Mouse (Mus musculus) gastrocnemius, postnatal 14 days (tissue): ENCODE data around the gene Alg3. TPM values are rescaled to one million over a fixed set of nuclear protein-coding genes. Genes with fewer than 3 reads are reported as not detected.
A peak's percentile ranks its signal among the peaks of the same experiment; 100 is the strongest.

Source experiments
- DNase-seq: peaks from one replicate; pipeline ENCODE4 v3.0.0; 2021; ENCODE audit warnings: mixed read lengths
- intact Hi-C: fragments of 180-260 bp; cut with DNase I; formaldehyde crosslinking; loops from one replicate; pipeline ENCODE4 v1.15.1; 2025; ENCODE audit warnings: low total_unique reads
- long read RNA-seq, 2 experiments: library from polyadenylated mRNA; stranded (forward); transcript quantifications; one replicate each; pipeline ENCODE4 v2.0.0; 2021
- total RNA-seq, 2 experiments: library from RNA; stranded (reverse); gene quantifications; 2 replicates each; pipeline ENCODE4 v1.2.3; 2021

The Alg3 gene
- 10 to 100 TPM; 12.0 to 15.2 TPM for total RNA-seq
- long read RNA-seq, experiment 1, transcript Alg3-201 (9 exons, 1,451 nt) = major isoform, 16 of 22 reads
- long read RNA-seq, experiment 1, partial matches to known transcripts = 1 of 22 reads
- long read RNA-seq, experiment 1, other reads (novel, unspliced or antisense) = 2 of 22 reads
- long read RNA-seq, experiment 2, transcript Alg3-201 (9 exons, 1,451 nt) = major isoform, 14 of 17 reads
- long read RNA-seq, experiment 2, partial matches to known transcripts = 0 of 17 reads
- long read RNA-seq, experiment 2, other reads (novel, unspliced or antisense) = 1 of 17 reads

DNA sequence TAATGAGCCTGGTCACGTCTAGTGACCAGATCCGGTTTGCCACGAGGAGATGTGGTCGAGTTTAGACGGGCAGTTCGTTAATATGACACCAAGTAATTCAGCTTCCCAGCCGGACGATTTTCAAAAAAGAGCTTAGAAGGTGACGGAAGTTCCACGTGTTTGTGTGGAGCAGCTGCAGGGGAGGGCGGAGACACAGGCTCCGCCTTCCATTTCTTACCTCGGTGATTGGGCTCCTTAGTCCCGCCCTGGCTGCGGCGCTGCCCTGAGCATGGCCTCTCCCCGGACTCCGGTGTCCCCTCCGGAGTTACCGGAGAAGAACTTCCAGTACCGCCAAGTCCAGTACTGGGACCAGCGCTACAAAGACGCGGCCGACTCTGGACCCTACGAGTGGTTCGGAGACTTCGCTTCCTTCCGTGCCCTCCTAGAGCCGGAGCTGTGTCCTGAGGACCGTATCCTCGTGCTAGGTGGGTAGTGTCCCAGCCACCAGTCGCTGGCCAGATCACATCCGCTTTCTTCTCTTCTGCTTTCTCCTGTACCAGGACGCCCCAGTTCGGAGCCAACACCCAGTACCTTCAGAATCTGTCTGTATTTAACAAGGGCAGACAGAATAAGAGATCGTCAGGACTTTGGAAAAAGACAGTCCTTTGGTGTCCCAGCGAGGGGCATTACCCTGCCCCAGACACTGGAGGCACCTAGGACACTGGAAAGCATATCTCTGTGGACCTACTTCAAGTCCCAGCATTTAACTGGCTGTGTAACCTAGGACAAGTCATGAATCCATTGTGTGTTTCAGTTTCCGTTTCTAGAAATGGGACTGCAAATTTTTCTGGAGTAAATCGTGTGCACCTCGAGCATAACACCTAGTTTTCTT lies at the start of gene Alg3, which contains the start of the genes Eef1akmt4 and Gm49333:
TSS of gene Alg3 (minus strand) at position 379 of the 871 bp plus-strand sequence.
TSS of gene Eef1akmt4 (plus strand) at position 237 of the 871 bp plus-strand sequence.
TSS of gene Gm49333 (plus strand) at position 254 of the 871 bp plus-strand sequence.
- intact Hi-C loops = no loop called here
- peak; percentile 90 for DNase-seq

DNA sequence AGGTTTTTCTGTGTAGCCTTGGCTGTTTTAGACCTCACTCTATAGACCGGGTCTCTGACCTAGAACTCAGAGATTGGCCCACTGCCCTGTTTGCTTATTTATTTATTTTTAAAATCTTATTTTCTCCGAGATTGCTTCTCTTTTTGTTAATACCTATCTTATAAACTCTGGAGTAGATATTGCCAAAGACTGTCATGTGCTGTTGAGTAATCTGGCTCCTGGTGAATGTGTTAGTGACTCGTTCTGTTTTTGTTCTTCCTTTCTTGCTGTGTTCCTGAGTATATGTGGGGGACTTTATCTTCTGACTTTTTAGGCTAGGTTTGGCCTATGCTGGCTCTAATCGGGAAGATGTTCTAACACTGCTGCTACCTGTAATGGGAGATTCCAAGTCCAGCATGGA lies 46.1 kb upstream of the Alg3 start:
- intact Hi-C loops = no loop called here
- DNase-seq = no peak

GRCm38 (mm10) chr16:20653315-20653714 lies 41.8 kb upstream of the Alg3 start:
- DNase-seq = no peak
- intact Hi-C loops = no loop called here

- no peak for DNase-seq
- intact Hi-C loops = no loop called here
Observed at GRCm38 (mm10) chr16:20651947-20652310, 40.4 kb upstream of the Alg3 start.

DNA sequence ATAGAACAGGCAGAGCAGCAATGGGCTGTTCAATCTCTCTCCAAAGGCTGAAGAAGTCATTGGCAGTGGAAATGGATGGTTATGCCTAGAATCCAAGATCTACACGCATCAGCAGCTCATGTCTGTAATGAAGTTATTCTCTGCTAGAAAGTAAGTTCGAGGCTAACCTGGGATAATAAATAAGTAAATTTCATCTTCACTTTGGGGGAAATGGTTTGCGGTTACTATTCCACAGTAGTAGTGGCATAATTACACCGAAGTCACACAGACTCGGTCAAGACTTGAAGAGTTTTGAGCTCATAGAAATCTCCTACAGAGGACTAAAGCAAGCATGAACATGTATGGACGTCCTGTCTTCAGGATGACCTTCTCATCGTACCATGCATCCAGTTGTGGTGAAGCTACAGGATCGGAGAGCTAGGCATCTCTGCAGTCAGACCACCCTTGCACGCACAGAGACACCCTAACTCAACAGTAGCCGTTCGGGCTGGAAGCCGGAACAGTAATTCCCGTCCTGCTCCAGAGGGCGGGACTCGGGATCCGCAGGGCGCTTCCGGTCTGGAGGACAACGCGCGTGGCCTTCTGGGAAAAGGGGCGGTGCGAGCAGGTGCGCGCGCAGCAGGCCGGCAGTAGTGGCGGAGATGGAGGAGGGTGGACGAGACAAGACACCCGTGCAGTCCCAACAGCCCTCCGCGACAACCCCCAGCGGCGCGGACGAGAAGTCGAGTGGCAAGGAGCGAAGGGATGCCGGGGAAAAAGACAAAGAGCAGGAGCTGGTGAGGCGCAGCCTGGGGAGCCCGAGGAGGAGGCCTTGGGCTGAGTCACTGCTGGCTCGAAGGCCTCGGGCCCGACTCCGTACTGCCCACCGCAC lies 39.8 kb upstream of the Alg3 start, which contains the start of gene Psmd2:
TSS of gene Psmd2 (plus strand) at position 577 of the 871 bp plus-strand sequence.
- intact Hi-C loops = no loop called here

GRCm38 (mm10) chr16:20643911-20644310 lies 32.4 kb upstream of the Alg3 start:
- no peak for DNase-seq
- intact Hi-C loops = loop anchor here (5.0 kb wide), 1 partner anchor 137 kb away; no protein-coding TSS in a partner anchor

More for the DNA sequence above, 39.8 kb upstream of the Alg3 start, which contains the start of gene Psmd2:
- peak; percentile 97 for DNase-seq

GRCm38 (mm10) chr16:20642161-20642560 lies 30.6 kb upstream of the Alg3 start:
- intact Hi-C loops = loop anchor here (5.0 kb wide), 1 partner anchor 135 kb away; no protein-coding TSS in a partner anchor
- DNase-seq = peak; percentile 75

DNA sequence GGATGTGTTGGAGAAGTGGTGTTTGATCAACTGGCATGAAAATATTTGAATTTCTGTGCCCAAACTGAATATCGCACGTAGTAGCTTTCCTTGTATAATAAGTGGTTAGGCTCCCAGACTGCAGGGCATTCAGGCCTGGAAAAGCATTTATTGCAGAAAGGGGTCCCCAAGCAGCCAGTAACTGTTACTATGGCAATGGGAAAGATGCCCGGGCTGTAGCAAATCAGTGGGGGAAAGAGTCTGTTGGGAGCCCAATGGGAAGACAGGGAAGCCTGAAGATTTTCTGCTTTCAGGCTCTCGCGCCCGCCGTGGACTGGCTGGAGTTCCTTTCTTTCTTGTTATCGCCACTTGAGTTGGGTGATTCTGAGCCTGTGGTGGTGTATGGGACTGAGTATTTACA lies 26.8 kb upstream of the Alg3 start:
- no peak for DNase-seq
- intact Hi-C loops = no loop called here

- intact Hi-C loops = no loop called here
- no peak for DNase-seq
Observed at GRCm38 (mm10) chr16:20637410-20637809, 25.9 kb upstream of the Alg3 start.

DNA sequence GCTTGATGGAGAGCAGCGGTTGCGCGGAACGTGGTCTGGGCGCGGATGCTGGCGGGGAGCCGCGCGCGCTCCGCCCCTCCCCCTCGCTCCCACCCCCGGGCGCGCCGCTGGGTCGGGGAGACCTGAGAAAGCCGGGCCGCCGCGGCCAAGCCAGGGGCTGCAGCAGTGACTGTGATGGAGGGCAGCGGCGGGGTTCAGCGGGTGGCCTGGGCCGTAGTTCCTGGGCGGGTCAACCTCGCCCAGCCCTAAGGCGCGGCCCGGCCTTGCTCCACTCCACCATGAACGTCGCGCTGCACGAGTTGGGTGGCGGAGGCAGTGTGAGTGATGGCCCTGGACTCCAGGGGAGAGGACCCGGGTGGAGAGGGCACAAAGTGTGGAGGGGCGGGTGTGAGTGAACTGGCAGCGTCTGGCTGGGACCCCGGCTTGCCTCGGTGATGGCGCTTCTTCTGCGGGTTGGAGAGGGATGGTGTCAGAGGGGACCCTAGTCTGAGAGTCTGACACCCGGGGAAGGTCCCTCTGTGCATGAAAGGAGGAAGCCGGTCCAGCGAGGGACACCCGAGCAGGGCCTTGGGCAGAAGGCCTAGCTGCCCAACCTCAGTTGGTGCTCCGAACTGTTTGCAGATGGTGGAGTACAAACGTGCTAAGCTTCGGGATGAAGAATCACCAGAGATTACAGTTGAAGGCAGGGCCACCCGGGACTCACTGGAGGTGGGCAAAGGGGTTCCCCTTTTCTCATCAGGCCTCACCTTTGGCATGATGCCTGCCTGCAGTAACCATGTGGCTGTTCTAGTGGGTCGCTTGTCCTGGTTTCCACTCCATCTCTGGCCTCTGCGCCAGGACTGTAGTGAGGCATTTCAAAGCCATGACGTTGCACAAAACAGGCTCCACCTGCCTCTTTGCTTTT lies 18.4 kb upstream of the Alg3 start, which contains the start of gene Ece2:
TSS of gene Ece2 (plus strand) at position 98 of the 904 bp plus-strand sequence.
- intact Hi-C loops = no loop called here
- peak; percentile 25 for DNase-seq

DNA sequence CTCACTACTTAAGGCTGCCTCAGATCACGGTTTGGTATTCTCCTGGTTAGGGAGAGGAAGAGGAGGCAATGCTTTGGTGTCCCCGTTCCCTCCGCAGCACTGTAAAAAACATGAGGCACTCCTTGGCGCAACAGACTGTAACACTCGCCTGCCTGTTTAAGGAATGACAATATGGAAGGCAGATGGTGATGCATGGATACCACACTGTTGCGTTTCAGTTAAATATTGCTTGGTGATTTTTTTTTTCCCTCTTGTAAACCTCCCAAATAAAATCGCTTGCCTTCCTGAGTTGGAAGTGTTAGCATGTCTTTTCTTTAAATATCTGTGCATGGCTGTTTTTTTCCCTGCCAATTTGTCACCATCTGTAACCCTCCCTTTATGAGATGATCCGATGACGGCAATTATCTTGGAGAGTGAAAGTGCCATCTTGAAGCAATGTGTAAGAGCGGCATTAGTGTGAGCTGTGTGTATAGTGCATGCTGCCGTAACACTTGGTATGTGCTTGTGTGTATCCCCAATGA lies 17.4 kb upstream of the Alg3 start:
- intact Hi-C loops = no loop called here
- no peak for DNase-seq

GRCm38 (mm10) chr16:20623211-20623610 lies 11.7 kb upstream of the Alg3 start:
- intact Hi-C loops = no loop called here

GRCm38 (mm10) chr16:20621991-20622685 lies 10.6 kb upstream of the Alg3 start:
- DNase-seq = peak; percentile 42
- intact Hi-C loops = no loop called here

More at GRCm38 (mm10) chr16:20623211-20623610, 11.7 kb upstream of the Alg3 start:
- no peak for DNase-seq

DNA sequence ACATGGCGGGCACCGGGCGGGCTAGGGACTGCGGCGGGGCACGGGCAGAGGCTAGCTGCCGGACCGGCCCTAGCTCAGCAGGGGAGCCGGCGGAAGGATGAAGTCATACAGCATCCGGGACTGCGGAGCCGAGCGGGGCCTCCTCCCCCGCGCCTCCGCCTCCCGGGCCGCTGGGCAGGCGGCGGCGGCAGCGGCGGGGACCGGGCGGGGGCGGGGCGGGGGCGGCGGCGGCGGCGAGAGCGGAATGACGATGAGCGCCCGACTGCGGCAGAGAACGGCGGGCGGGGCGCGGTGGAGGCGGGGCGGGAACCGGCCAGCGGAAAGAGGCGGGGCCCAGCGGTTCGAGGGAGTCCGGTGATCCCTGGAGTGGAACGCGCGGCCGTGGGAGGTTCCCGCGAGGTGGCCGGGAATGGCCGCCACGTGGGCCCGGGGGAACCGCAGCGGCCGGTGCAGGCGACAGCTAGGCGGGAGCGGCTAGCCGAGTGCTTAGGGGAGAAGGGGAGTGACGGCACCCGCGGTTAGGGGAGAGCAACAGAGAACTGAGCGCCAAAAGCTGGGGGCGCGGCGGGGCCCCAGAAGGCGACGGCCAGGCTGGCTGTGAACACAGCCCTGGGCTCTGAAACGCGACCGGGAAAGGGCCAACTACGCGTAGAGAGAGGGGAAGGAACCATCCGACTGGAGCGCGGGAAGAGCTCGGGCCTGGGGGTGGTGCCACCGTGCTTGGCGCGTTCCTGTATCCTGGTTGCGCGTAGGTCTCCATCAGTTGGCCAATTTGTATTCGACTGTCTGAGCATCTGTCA lies 9.9 kb upstream of the Alg3 start, which contains the start of gene Camk2n2:
TSS of gene Camk2n2 (minus strand) at position 97 of the 800 bp plus-strand sequence.
- intact Hi-C loops = no loop called here
- peak; percentile 53 for DNase-seq

GRCm38 (mm10) chr16:20620751-20621190 lies 9.2 kb upstream of the Alg3 start:
- intact Hi-C loops = no loop called here
- peak; percentile 20 for DNase-seq

DNA sequence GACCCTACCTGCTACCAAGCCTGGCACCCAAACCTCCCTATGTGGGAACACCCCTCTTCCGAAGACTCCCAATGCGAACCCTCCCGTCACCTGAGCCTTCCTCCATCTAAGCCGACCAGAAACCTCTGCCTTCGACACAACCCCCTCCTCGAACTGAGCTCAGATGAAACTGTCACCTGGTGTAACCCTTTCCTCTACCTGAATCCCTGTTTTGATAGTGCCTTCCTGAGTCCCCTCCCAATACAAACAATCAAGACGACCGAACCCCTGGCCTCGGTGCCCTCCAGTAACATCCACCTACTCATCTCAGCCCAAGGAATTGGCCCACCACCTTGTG lies 8.8 kb upstream of the Alg3 start:
- no peak for DNase-seq
- intact Hi-C loops = no loop called here
